Mouse (Mus musculus): ENCODE results near the gene Rce1.

- no peak for TF ChIP-seq CTCF (IDR thresholded peaks at IDR 0.05; ENCODE audit: insufficient read depth, low read depth, low read length)
- no peak for TF ChIP-seq POLR2A (IDR thresholded peaks at IDR 0.05; ENCODE audit: insufficient read depth, low read depth, low read length)
Observed at GRCm38 (mm10) chr19:4590025-4590424, 35.4 kb downstream of the Rce1 start.
